Mouse (Mus musculus): ENCODE results near the gene Asb8. TPM values are rescaled to one million over a fixed set of nuclear protein-coding genes. Genes with fewer than 3 reads are reported as not detected.

Asb8 gene
- polyA plus RNA-seq, 1 experiment from 2014 or later: 46.6 TPM

DNA sequence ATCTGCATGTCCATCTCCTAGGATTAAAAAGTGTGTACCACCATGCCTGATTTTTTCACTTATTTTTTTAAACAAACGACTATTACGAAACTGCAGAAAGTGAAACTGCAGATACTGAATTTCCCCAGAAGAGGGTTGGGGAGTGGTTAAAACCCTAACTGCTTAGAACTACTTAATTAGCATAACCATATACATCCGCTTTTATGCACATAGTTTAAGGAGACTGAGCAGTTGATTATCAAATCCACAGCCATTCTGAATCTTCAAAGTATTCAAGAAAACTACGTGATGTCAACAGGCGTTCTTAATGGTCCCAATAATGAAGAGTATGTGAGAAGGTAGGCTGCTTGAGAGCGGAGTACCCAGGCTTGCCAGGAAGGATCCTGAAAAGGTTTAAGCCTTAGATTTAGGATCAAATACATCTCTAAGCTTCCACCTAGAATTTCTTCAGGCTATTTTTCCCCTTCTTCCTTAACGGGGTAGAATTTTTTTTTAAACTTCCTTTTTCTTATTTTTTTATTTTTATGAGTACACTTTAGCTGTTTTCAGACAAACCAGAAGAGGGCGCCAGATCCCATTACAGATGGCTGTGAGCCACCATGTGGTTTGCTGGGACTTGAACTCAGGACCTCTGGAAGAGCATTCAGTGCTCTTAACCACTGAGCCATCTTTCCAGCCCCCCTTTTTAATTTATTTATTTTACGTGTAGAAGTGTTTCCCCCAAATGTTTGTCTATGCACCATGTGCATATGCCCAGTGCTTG is 75.8 kb downstream of the Asb8 start:
- H3K9ac ChIP-seq: no peak overlapping the region
- WGBS: 75% methylated on average over 9 of the region's 9 CpGs
- peaks cover 6% of the 10 kb centered on the region; the same call in 1 of the 2 replicates for H3K36me3 ChIP-seq
- H3K9me3 ChIP-seq: no peaks in the 10 kb centered on the region
- no peak for ATAC-seq
- H3K4me3 ChIP-seq (replicated peaks): no peak overlapping the region
- H3K4me1 ChIP-seq (replicated peaks): peaks cover 7% of the 10 kb centered on the region; the same call in 1 of the 2 replicates
- H3K27ac ChIP-seq: no peak overlapping the region
- no peak overlapping the region for H3K4me2 ChIP-seq (replicated peaks)
- H3K27me3 ChIP-seq (replicated peaks): no peaks in the 10 kb centered on the region

DNA sequence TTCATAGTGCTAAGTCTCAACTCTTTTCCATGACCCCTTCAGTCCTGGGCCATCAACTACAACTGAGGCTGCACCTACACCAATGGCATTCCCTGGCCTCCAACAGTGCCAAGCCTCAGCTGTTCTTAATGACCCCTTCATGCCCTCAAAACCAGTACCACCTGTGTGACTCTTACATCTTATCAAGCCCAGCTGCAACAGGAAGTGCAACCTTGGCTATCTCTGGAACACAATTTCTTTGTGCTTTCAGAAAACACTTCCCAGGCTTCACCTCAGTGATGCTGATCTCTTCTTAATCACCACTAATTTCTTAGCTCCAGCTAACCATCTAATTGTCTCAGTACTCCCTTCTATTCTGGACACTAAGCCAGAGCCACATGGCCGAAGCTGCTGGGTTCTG is 76.5 kb downstream of the Asb8 start:
- H3K4me3 ChIP-seq (replicated peaks): no peak overlapping the region
- WGBS: 75% methylated on average over 1 of the region's 1 CpGs
- no peaks in the 10 kb centered on the region for H3K27me3 ChIP-seq (replicated peaks)
- H3K36me3 ChIP-seq: peaks cover 6% of the 10 kb centered on the region; the same call in 1 of the 2 replicates
- no peak overlapping the region for H3K4me2 ChIP-seq (replicated peaks)
- no peak overlapping the region for H3K27ac ChIP-seq
- no peak overlapping the region for H3K9ac ChIP-seq
- ATAC-seq: no peak
- no peaks in the 10 kb centered on the region for H3K9me3 ChIP-seq
- H3K4me1 ChIP-seq (replicated peaks): peaks cover 7% of the 10 kb centered on the region; the same call in 1 of the 2 replicates

Other genes starting within 250 kb of the Asb8 start
- 39.3 and 44.4 TPM in 2 replicates for gene Tmem106c, start 201.4 kb downstream of the Asb8 start, polyA plus RNA-seq (2015; fragmentation: Nextera tagmentation; extraction: Ambion mirVana)
- gene Col2a1, start 160.9 kb downstream of the Asb8 start, polyA plus RNA-seq (2015; fragmentation: Nextera tagmentation; extraction: Ambion mirVana): 2.0 and 2.7 TPM in 2 replicates
- 27.9 and 28.4 TPM in 2 replicates for gene Pfkm, start 73.0 kb downstream of the Asb8 start, polyA plus RNA-seq (2015; fragmentation: Nextera tagmentation; extraction: Ambion mirVana)
- gene Senp1, start 71.9 kb downstream of the Asb8 start, polyA plus RNA-seq (2015; fragmentation: Nextera tagmentation; extraction: Ambion mirVana): 26.5 and 27.4 TPM in 2 replicates
- gene Ccdc184, start 1.5 kb upstream of the Asb8 start, polyA plus RNA-seq (2015; fragmentation: Nextera tagmentation; extraction: Ambion mirVana): 1.6 and 1.7 TPM in 2 replicates
- gene Olfr288, start 29.9 kb upstream of the Asb8 start, polyA plus RNA-seq (2015; fragmentation: Nextera tagmentation; extraction: Ambion mirVana): not detected in 2 replicates
- gene Gm44579, start 55.4 kb upstream of the Asb8 start, polyA plus RNA-seq (2015; fragmentation: Nextera tagmentation; extraction: Ambion mirVana): not detected in 2 replicates
- not detected in 2 replicates for gene Olfr287, start 55.4 kb upstream of the Asb8 start, polyA plus RNA-seq (2015; fragmentation: Nextera tagmentation; extraction: Ambion mirVana)
- not detected in 2 replicates for gene Olfr286, start 68.8 kb upstream of the Asb8 start, polyA plus RNA-seq (2015; fragmentation: Nextera tagmentation; extraction: Ambion mirVana)
- gene H1fnt, start 91.7 kb upstream of the Asb8 start, polyA plus RNA-seq (2015; fragmentation: Nextera tagmentation; extraction: Ambion mirVana): not detected in 2 replicates
- gene Zfp641, start 130.5 kb upstream of the Asb8 start, polyA plus RNA-seq (2015; fragmentation: Nextera tagmentation; extraction: Ambion mirVana): 0.21 and 0.36 TPM in 2 replicates
- not detected in 2 replicates for gene Olfr285, start 151.7 kb upstream of the Asb8 start, polyA plus RNA-seq (2015; fragmentation: Nextera tagmentation; extraction: Ambion mirVana)
- gene Olfr284, start 175.4 kb upstream of the Asb8 start, polyA plus RNA-seq (2015; fragmentation: Nextera tagmentation; extraction: Ambion mirVana): not detected in 2 replicates
- not detected in 2 replicates for gene Olfr283, start 215.3 kb upstream of the Asb8 start, polyA plus RNA-seq (2015; fragmentation: Nextera tagmentation; extraction: Ambion mirVana)

Measured in intestine, embryonic 15.5 days (tissue).